Mouse (Mus musculus): ENCODE results near the gene Mptx1. TPM values are rescaled to one million over a fixed set of nuclear protein-coding genes. Genes with fewer than 3 reads are reported as not detected.
"Not testable (repeated sequence)": the region's sequence is repeated elsewhere in the genome, so short reads cannot be mapped to it uniquely, and the experiment has no call there.

Gene Mptx1
- total RNA-seq (2021) = not detected
- long read RNA-seq, experiment 1 = 0 reads
- long read RNA-seq, experiment 2 = 0 reads

- DNase-seq (ENCODE audit: low spot score in 2 of 2) = no peak
These were observed at the start of gene Mptx1 for GRCm38 (mm10) chr1:174330218-174330617. Mptx1 (plus strand) TSS chr1:174330518.

- DNase-seq (ENCODE audit: low spot score in 2 of 2) = no peak
These were observed 27.2 kb upstream of the Mptx1 start for GRCm38 (mm10) chr1:174303162-174303561.

- no peak for DNase-seq (ENCODE audit: low spot score in 2 of 2)
These were observed 13.0 kb upstream of the Mptx1 start for GRCm38 (mm10) chr1:174317308-174317707.

DNA sequence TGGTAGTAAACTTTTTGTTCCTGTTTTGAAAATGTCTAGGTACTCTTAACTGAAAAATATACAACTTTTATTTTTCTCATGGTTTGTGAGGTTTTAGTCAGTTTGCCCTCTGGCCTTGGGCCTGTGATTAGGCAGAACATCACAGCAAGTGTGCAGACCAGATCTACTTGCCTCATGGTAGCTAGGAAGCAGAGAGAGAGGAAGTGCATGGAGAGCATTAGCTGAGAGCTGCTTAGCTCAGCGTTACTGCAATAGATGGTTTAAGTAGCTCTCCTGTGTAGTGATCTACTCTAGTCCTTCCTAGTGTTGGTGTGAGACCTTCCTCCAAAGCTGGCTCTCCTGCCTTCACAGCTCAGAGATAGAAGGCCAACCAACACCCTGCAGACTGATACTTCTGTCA, 23.3 kb downstream of the Mptx1 start:
- DNase-seq (ENCODE audit: low spot score in 2 of 2) = not testable (repeated sequence)

- no peak for DNase-seq (ENCODE audit: low spot score in 2 of 2)
These were observed 24.3 kb downstream of the Mptx1 start for GRCm38 (mm10) chr1:174354640-174355039.

- no peak for DNase-seq (ENCODE audit: low spot score in 2 of 2)
These were observed 34.6 kb downstream of the Mptx1 start, which contains the start of gene Olfr417 for GRCm38 (mm10) chr1:174364882-174365451. Olfr417 (plus strand) TSS chr1:174365122.

- DNase-seq (ENCODE audit: low spot score in 2 of 2) = no peak
These were observed 43.5 kb downstream of the Mptx1 start for GRCm38 (mm10) chr1:174373799-174374198.

Other genes starting within 250 kb of the Mptx1 start
- gene Olfr429, start 246.2 kb upstream of the Mptx1 start, total RNA-seq (2021) = not detected
- not detected for gene Olfr427, start 233.6 kb upstream of the Mptx1 start, total RNA-seq (2021)
- not detected for gene Olfr231, start 209.4 kb upstream of the Mptx1 start, total RNA-seq (2021)
- not detected for gene Olfr424, start 199.0 kb upstream of the Mptx1 start, total RNA-seq (2021)
- not detected for gene Olfr420, start 174.9 kb upstream of the Mptx1 start, total RNA-seq (2021)
- under 1 TPM; 0.39 to 0.83 TPM for gene Spta1, start 157.7 kb upstream of the Mptx1 start, total RNA-seq (2021)
- not detected for gene Olfr419, start 78.5 kb upstream of the Mptx1 start, total RNA-seq (2021)
- gene Olfr417, start 34.6 kb downstream of the Mptx1 start, total RNA-seq (2021) = not detected
- not detected for gene Olfr248, start 60.5 kb downstream of the Mptx1 start, total RNA-seq (2021)
- not detected for gene Olfr414, start 93.5 kb downstream of the Mptx1 start, total RNA-seq (2021)
- not detected for gene Olfr220, start 111.6 kb downstream of the Mptx1 start, total RNA-seq (2021)
- gene Fmn2, start 171.3 kb downstream of the Mptx1 start, total RNA-seq (2021) = 1 to 10 TPM; 1.9 TPM

Measured in gastrocnemius, postnatal 4 days (tissue).